Mouse (Mus musculus): Measurements from ENCODE around the gene Gpalpp1.

Gpalpp1 gene

GRCm38 (mm10) chr14:76099543-76099942, 11.0 kb downstream of the Gpalpp1 start:
- DNase-seq (ENCODE audit: low spot score in 2 of 2), result no peak

- DNase-seq (ENCODE audit: low spot score in 2 of 2), result no peak
These were observed 12.7 kb downstream of the Gpalpp1 start for GRCm38 (mm10) chr14:76097815-76098214.

GRCm38 (mm10) chr14:76097244-76097643, 13.3 kb downstream of the Gpalpp1 start:
- DNase-seq (ENCODE audit: low spot score in 2 of 2), result no peak

GRCm38 (mm10) chr14:76084188-76084587, 26.4 kb downstream of the Gpalpp1 start:
- peak; percentile 19 to 26 for DNase-seq (ENCODE audit: low spot score in 2 of 2)

- no peak for DNase-seq (ENCODE audit: low spot score in 2 of 2)
These were observed 28.4 kb downstream of the Gpalpp1 start for GRCm38 (mm10) chr14:76082086-76082636.

- DNase-seq (ENCODE audit: low spot score in 2 of 2), result no peak
These were observed 29.1 kb downstream of the Gpalpp1 start for GRCm38 (mm10) chr14:76081451-76081850.

- DNase-seq (ENCODE audit: low spot score in 2 of 2), result peak; percentile 9 to 13
These were observed 33.5 kb downstream of the Gpalpp1 start for GRCm38 (mm10) chr14:76077088-76077491.

- DNase-seq (ENCODE audit: low spot score in 2 of 2), result no peak
These were observed 34.0 kb downstream of the Gpalpp1 start for GRCm38 (mm10) chr14:76076602-76077001.

- DNase-seq (ENCODE audit: low spot score in 2 of 2), result no peak
These were observed 34.8 kb downstream of the Gpalpp1 start for GRCm38 (mm10) chr14:76075721-76076120.

GRCm38 (mm10) chr14:76074206-76074605, 36.4 kb downstream of the Gpalpp1 start:
- no peak for DNase-seq (ENCODE audit: low spot score in 2 of 2)

GRCm38 (mm10) chr14:76072626-76073025, 37.9 kb downstream of the Gpalpp1 start:
- DNase-seq (ENCODE audit: low spot score in 2 of 2), result no peak

- DNase-seq (ENCODE audit: low spot score in 2 of 2), result no peak
These were observed 41.3 kb downstream of the Gpalpp1 start for GRCm38 (mm10) chr14:76069296-76069695.

- no peak for DNase-seq (ENCODE audit: low spot score in 2 of 2)
These were observed 42.3 kb downstream of the Gpalpp1 start for GRCm38 (mm10) chr14:76068296-76068695.

- no peak for DNase-seq (ENCODE audit: low spot score in 2 of 2)
These were observed 43.3 kb downstream of the Gpalpp1 start for GRCm38 (mm10) chr14:76067237-76067636.

GRCm38 (mm10) chr14:76059441-76059840, 51.1 kb downstream of the Gpalpp1 start:
- DNase-seq (ENCODE audit: low spot score in 2 of 2), result no peak

- no peak for DNase-seq (ENCODE audit: low spot score in 2 of 2)
These were observed 56.8 kb downstream of the Gpalpp1 start for GRCm38 (mm10) chr14:76053726-76054125.

- no peak for DNase-seq (ENCODE audit: low spot score in 2 of 2)
These were observed 58.6 kb downstream of the Gpalpp1 start for GRCm38 (mm10) chr14:76051966-76052365.

GRCm38 (mm10) chr14:76045767-76046166, 64.8 kb downstream of the Gpalpp1 start:
- DNase-seq (ENCODE audit: low spot score in 2 of 2), result no peak

GRCm38 (mm10) chr14:76044164-76044557, 66.4 kb downstream of the Gpalpp1 start:
- DNase-seq (ENCODE audit: low spot score in 2 of 2), result no peak

GRCm38 (mm10) chr14:76043251-76044163, 67.1 kb downstream of the Gpalpp1 start:
- DNase-seq (ENCODE audit: low spot score in 2 of 2), result no peak

All from urinary bladder, adult 18-20 months (tissue).